Mouse (Mus musculus) spleen, adult 2 months (tissue): ENCODE results near the gene Aebp2.

Experiments
- CTCF ChIP-seq: fragments of 200-500 bp; IDR thresholded peaks from 2 replicates; pipeline ENCODE4 v1.5.1; 2011; ENCODE audit warnings: mild to moderate bottlenecking, inconsistent platforms; ENCODE audit not compliant: insufficient read depth, insufficient read length, insufficient replicate concordance; ENCODE audit errors: extremely low read depth
- POLR2A ChIP-seq: fragments of 200-500 bp; IDR thresholded peaks from 2 replicates; pipeline ENCODE4 v1.6.1; 2011; ENCODE audit warnings: low read depth, low read length, inconsistent platforms

DNA sequence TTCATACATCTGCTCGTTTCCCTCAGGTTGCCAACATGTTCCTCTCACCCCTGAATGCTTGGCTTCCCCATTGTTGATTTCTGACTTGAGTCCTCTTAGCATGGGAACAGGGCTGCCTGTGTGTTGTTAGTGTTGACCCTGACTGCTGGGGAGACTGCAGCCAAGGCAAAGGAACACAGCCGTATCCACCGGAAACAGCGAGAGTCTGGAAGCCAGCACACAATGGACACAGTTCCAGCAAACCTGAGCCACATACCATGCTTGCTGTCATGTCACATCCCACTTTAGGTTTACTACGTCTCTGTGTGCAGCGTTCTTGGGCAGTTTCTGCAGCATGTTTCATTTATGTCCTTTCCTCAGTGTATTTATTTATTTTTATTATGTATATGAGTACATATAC, 39.8 kb downstream of the Aebp2 start:
- TF ChIP-seq CTCF (no peak), POLR2A (no peak)
